Mouse (Mus musculus): ENCODE measurements around the gene Zfp933.

DNA sequence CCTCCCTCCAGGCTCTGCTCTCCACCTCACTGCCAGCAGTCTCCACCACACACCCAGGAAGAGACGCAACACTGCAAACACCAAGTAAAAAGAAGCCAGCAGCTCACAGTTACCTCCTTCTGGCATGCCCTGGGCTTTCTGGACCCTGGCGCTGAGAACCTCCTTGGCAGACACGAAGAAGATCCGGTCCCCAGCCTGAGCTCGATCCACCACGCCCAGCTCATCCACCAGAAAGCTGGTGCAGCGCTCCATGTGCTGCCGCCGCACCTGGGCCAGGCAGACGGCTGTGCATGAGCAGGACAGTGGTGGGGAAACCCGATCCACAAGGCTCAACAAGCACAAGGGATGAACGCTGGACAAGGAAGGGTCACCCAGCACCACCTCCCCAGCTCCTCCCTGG, 38.0 kb upstream of the Zfp933 start:
- TF ChIP-seq CTCF (IDR thresholded peaks at IDR 0.05; ENCODE audit: extremely low read depth, insufficient read depth, insufficient read length, insufficient replicate concordance): no peak
- TF ChIP-seq POLR2A (IDR thresholded peaks at IDR 0.05; ENCODE audit: low read depth, low read length): no peak

Data from spleen, adult 2 months (tissue).